Mouse (Mus musculus) olfactory bulb, adult 2 months (tissue): ENCODE data around the gene Rsf1.

Experiments
- CTCF ChIP-seq: fragments of 200-500 bp; IDR thresholded peaks from 2 replicates; pipeline ENCODE4 v1.5.1; 2012; ENCODE audit warnings: low read depth, mild to moderate bottlenecking, low read length, moderate library complexity; ENCODE audit not compliant: insufficient read depth
- POLR2A ChIP-seq: fragments of 200-500 bp; IDR thresholded peaks from 2 replicates; pipeline ENCODE4 v1.6.1; 2012; ENCODE audit warnings: mild to moderate bottlenecking, low read depth, low read length, moderate library complexity; ENCODE audit not compliant: insufficient read depth

DNA sequence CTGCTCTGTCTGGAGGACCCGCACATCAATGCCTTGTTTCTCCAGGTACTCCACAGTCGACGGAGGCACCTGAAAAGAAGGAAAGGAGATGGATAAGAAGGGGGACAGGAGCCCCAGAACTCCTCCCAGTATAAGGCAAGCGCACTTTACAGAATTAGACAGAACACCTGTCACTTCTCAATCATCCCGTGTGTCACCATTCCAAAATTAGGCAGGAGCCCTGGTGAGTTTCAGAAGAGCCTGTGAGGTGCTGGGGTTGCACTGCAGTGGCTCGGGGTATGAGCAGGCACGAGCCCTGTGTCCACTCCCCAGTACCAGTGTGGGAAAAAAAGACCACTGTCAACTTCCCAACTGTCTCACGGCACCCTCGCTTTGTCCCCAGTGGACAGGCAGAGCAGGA, 29.0 kb upstream of the Rsf1 start:
- no peak for TF ChIP-seq POLR2A
- no peak for TF ChIP-seq CTCF
